Mouse (Mus musculus) stomach, embryonic 14.5 days (tissue): ENCODE data around the gene Cemip2. TPM values are rescaled to one million over a fixed set of nuclear protein-coding genes. Genes with fewer than 3 reads are reported as not detected.

Experiments used
- ATAC-seq: fragments of 200-750 bp; cut with Nextera tagmentation; 2 replicates; pipeline ENCODE4 v1.8.0; 2017; ENCODE audit warnings: low read depth, moderate TSS enrichment; ENCODE audit not compliant: insufficient number of reproducible peaks, insufficient read depth, low FRiP score
- H3K27ac ChIP-seq: fragments of 300-500 bp; sonication (generic); 2 replicates; pipeline ENCODE4 v1.5.1; 2014; ENCODE audit warnings: mild to moderate bottlenecking, low read length, moderate library complexity, mixed read lengths
- H3K27me3 ChIP-seq: fragments of 300-500 bp; sonication (generic); 2 replicates; pipeline ENCODE4 v1.6.1; 2014; ENCODE audit warnings: low read length, control low read depth, mixed read lengths; ENCODE audit not compliant: control insufficient read depth, insufficient read depth
- H3K36me3 ChIP-seq: fragments of 300-500 bp; sonication (generic); 2 replicates; pipeline ENCODE4 v1.6.1; 2014; ENCODE audit warnings: mild to moderate bottlenecking, control low read depth, low read length, moderate library complexity, mixed read lengths; ENCODE audit not compliant: control insufficient read depth, insufficient read depth
- H3K4me1 ChIP-seq: fragments of 300-500 bp; sonication (generic); 2 replicates; pipeline ENCODE4 v1.6.1; 2014; ENCODE audit warnings: low read length, control low read depth, mixed read lengths; ENCODE audit not compliant: control insufficient read depth, insufficient read depth
- H3K4me2 ChIP-seq: fragments of 300-500 bp; sonication (generic); replicated peaks from 2 replicates; pipeline ENCODE4 v1.6.1; 2014; ENCODE audit warnings: low read depth, low read length, control low read depth
- H3K4me3 ChIP-seq: fragments of 300-500 bp; sonication (generic); 2 replicates; pipeline ENCODE4 v1.5.1; 2014; ENCODE audit warnings: low read depth, low read length, control low read depth
- H3K9ac ChIP-seq: fragments of 300-500 bp; sonication (generic); replicated peaks from 2 replicates; pipeline ENCODE4 v1.6.1; 2014; ENCODE audit warnings: low read depth, mild to moderate bottlenecking, control low read depth, low read length, moderate library complexity, mixed read lengths
- H3K9me3 ChIP-seq: fragments of 300-500 bp; sonication (generic); 2 replicates; pipeline ENCODE4 v1.6.1; 2016; ENCODE audit warnings: low read depth, low read length, control low read depth; ENCODE audit not compliant: control insufficient read depth
- WGBS: fragments of 180-500 bp; shearing (Covaris S2); extraction: QIAGEN DNeasy Blood & Tissue Kit; methylation state at CpG from one replicate; pipeline ENCODE4 v1.1.7; 2014; 5-methylcytosine and 5-hydroxymethylcytosine counted together
- polyA plus RNA-seq: library from polyadenylated mRNA; unstranded; fragments of >200 nt; fragmentation: Nextera tagmentation; extraction: Ambion mirVana; gene quantifications from 2 replicates; pipeline ENCODE4 v1.2.1, GENCODE M21; 2014

Gene Cemip2
- polyA plus RNA-seq, 1 experiment from 2014 or later: 18.0 TPM

GRCm38 (mm10) chr19:21810135-21810534 is 32.0 kb downstream of the Cemip2 start:
- Histone ChIP-seq H3K4me1 (no peaks in the 10 kb centered on the region), H3K27ac (no peak overlapping the region), H3K4me3 (no peak overlapping the region), H3K9me3 (no peaks in the 10 kb centered on the region), H3K9ac (no peak overlapping the region), H3K27me3 (no peaks in the 10 kb centered on the region), H3K36me3 (peaks cover 37% of the 10 kb centered on the region), H3K4me2 (no peak overlapping the region)
- WGBS: 92% methylated on average over 5 of the region's 5 CpGs
- ATAC-seq: no peak

GRCm38 (mm10) chr19:21813560-21813959 is 35.4 kb downstream of the Cemip2 start:
- no peak overlapping the region for H3K4me2 ChIP-seq
- no peak overlapping the region for H3K27ac ChIP-seq
- H3K4me3 ChIP-seq: no peak overlapping the region
- H3K9ac ChIP-seq: no peak overlapping the region
- WGBS: 64% methylated on average over 13 of the region's 13 CpGs
- H3K4me1 ChIP-seq: no peaks in the 10 kb centered on the region
- no peaks in the 10 kb centered on the region for H3K27me3 ChIP-seq
- H3K9me3 ChIP-seq: no peaks in the 10 kb centered on the region
- no peak for ATAC-seq
- peaks cover 38% of the 10 kb centered on the region for H3K36me3 ChIP-seq

- Histone ChIP-seq H3K9me3 (no peaks in the 10 kb centered on the region), H3K27ac (no peak overlapping the region), H3K36me3 (peaks cover 35% of the 10 kb centered on the region), H3K4me1 (no peaks in the 10 kb centered on the region), H3K9ac (no peak overlapping the region), H3K4me2 (no peak overlapping the region), H3K4me3 (no peak overlapping the region), H3K27me3 (no peaks in the 10 kb centered on the region)
- WGBS: 74% methylated on average over 8 of the region's 8 CpGs
- ATAC-seq: no peak
These were observed 36.4 kb downstream of the Cemip2 start for GRCm38 (mm10) chr19:21814433-21815020.

- H3K27me3 ChIP-seq: no peaks in the 10 kb centered on the region
- WGBS: 95% methylated on average over 4 of the region's 4 CpGs
- H3K9ac ChIP-seq: no peak overlapping the region
- H3K4me2 ChIP-seq: no peak overlapping the region
- H3K9me3 ChIP-seq: no peaks in the 10 kb centered on the region
- H3K4me1 ChIP-seq: no peaks in the 10 kb centered on the region
- no peak overlapping the region for H3K27ac ChIP-seq
- H3K36me3 ChIP-seq: peaks cover 33% of the 10 kb centered on the region
- ATAC-seq: no peak
- H3K4me3 ChIP-seq: no peak overlapping the region
These were observed 38.1 kb downstream of the Cemip2 start for GRCm38 (mm10) chr19:21816260-21816659.

- 84% methylated on average over 14 of the region's 14 CpGs for WGBS
- H3K4me2 ChIP-seq: no peak overlapping the region
- H3K27me3 ChIP-seq: no peaks in the 10 kb centered on the region
- no peak overlapping the region for H3K4me3 ChIP-seq
- peaks cover 19% of the 10 kb centered on the region for H3K36me3 ChIP-seq
- H3K9me3 ChIP-seq: no peaks in the 10 kb centered on the region
- H3K27ac ChIP-seq: no peak overlapping the region
- ATAC-seq: no peak
- H3K4me1 ChIP-seq: no peaks in the 10 kb centered on the region
- H3K9ac ChIP-seq: no peak overlapping the region
These were observed 40.0 kb downstream of the Cemip2 start for GRCm38 (mm10) chr19:21818021-21818725.

GRCm38 (mm10) chr19:21819585-21819984 is 41.4 kb downstream of the Cemip2 start:
- no peak overlapping the region for H3K4me2 ChIP-seq
- 68% methylated on average over 5 of the region's 5 CpGs for WGBS
- no peak for ATAC-seq
- H3K27me3 ChIP-seq: no peaks in the 10 kb centered on the region
- H3K9me3 ChIP-seq: no peaks in the 10 kb centered on the region
- H3K4me3 ChIP-seq: no peak overlapping the region
- no peak overlapping the region for H3K9ac ChIP-seq
- H3K4me1 ChIP-seq: no peaks in the 10 kb centered on the region
- peaks cover 19% of the 10 kb centered on the region for H3K36me3 ChIP-seq
- H3K27ac ChIP-seq: no peak overlapping the region

- no peak overlapping the region for H3K27ac ChIP-seq
- H3K4me1 ChIP-seq: no peaks in the 10 kb centered on the region
- WGBS: 71% methylated on average over 4 of the region's 4 CpGs
- H3K4me2 ChIP-seq: no peak overlapping the region
- peaks cover 19% of the 10 kb centered on the region for H3K36me3 ChIP-seq
- ATAC-seq: no peak
- no peak overlapping the region for H3K4me3 ChIP-seq
- H3K9ac ChIP-seq: no peak overlapping the region
- H3K9me3 ChIP-seq: no peaks in the 10 kb centered on the region
- no peaks in the 10 kb centered on the region for H3K27me3 ChIP-seq
These were observed 42.0 kb downstream of the Cemip2 start for GRCm38 (mm10) chr19:21820126-21820525.

- H3K36me3 ChIP-seq: peaks cover 14% of the 10 kb centered on the region
- H3K4me3 ChIP-seq: no peak overlapping the region
- H3K27me3 ChIP-seq: no peaks in the 10 kb centered on the region
- H3K27ac ChIP-seq: no peak overlapping the region
- H3K4me1 ChIP-seq: no peaks in the 10 kb centered on the region
- no peak for ATAC-seq
- no peak overlapping the region for H3K4me2 ChIP-seq
- no peak overlapping the region for H3K9ac ChIP-seq
- H3K9me3 ChIP-seq: no peaks in the 10 kb centered on the region
- 81% methylated on average over 6 of the region's 6 CpGs for WGBS
These were observed 43.7 kb downstream of the Cemip2 start for GRCm38 (mm10) chr19:21821877-21822276.
